Mouse (Mus musculus): ENCODE measurements around the gene E130309D02Rik.

Gene E130309D02Rik

DNA sequence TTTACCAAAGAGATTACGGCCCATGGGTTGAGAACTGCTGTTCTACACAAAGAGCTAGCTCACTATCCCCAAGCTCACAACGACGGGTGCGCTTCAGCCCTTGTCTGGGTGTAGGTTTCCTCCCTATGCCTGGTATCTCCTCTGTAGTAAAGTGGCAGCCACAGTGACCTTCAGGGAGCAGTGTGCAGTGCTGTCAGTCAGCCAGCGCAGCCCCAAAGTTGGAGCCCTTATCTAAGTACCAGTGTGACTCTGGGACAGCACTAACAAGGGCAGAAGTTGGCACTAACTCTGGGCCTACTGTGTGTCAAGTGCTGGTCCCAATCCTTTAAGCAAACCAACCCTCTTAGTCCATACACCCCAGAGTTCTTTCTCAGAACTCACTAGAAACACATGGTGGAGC lies 6.3 kb downstream of the E130309D02Rik start:
- no peak for DNase-seq

DNA sequence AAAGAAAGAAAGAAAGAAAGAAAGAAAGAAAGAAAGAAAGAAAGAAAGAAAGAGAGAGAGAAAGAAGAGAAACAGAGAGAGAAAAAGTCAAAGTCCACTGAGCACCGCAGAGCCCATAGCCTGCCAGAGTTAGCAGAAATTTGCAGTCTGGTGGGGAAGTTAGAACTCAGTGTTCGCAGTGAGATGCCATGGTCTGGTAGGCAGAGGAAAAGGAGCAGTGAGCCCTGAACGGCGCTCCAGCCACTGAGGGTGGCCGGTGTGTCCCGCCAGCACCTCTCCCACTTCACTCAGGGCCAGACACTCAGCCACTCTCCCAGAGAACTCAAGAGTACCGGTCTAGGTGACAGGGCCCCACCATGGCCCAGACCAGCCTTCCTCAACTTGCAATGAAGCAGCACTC lies 10.9 kb downstream of the E130309D02Rik start:
- peak; percentile 41 for DNase-seq

- DNase-seq: no peak
Observed at GRCm38 (mm10) chr5:143301296-143301695, 13.9 kb downstream of the E130309D02Rik start.

- DNase-seq: peak; percentile 73
Observed at GRCm38 (mm10) chr5:143299686-143300085, 15.5 kb downstream of the E130309D02Rik start.

DNA sequence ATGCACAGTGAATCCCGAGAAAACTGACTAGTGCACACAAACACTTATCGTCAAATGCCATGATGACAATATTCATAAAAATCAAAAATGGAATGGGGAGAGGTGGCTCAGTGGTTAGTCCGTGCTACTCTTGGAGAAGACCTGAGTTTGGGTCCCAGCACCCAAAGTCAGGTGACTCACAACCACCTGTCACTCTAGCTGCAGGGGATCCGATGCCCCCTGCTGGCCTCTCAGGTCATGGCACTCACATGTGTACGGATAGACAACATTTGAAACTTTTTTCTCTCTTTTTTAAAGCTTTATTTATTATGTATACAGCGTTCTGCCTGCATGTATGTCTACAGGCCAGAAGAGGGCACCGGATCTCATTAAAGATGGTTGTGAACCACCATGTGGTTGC lies 16.8 kb downstream of the E130309D02Rik start:
- no peak for DNase-seq

- DNase-seq: no peak
Observed at GRCm38 (mm10) chr5:143297986-143298385, 17.2 kb downstream of the E130309D02Rik start.

GRCm38 (mm10) chr5:143295330-143295729 lies 19.8 kb downstream of the E130309D02Rik start:
- no peak for DNase-seq

DNA sequence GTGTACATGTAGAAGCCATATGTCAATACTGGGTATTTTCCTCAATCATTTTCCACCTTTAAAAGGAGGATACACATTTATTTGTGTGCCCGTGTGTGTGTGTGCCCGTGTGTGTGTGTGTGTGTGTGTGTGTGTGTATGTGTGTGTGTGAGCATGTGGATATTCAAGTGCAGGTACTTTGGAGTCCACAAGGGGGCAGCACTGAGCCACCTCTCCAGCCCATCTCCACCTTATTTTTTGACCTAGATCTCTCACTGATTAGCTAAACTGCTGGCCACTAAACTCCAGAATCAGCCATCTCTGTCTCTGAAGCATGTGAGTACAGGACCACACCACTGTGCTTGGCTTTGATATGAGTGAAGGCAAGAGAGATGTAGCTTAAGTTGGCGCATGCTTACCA lies 20.3 kb downstream of the E130309D02Rik start:
- no peak for DNase-seq

DNA sequence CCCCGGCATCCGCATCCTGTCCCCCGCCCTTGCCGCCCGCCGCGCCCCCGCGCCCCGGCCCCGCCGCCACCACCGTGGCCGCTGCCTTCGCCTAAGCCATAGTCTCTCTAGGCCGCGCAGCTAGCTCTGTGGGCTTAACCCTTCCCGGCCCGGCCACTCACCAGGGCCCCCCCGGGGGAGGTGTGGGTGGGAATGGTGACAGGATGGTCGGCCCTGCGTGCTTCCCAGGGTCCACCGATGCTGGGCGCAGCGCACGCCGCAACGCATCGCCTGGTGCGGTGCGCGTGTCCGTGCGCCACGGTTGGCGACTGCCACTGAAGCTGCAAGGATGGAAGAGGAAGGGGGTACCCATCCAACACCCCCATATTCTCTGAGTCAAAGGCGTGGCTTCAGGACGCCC lies 21.8 kb downstream of the E130309D02Rik start, which contains the start of gene Zfp853:
TSS of gene Zfp853 (minus strand) at position 220 of the 400 bp plus-strand sequence.
- no peak for DNase-seq

GRCm38 (mm10) chr5:143292879-143293278 lies 22.3 kb downstream of the E130309D02Rik start:
- no peak for DNase-seq

GRCm38 (mm10) chr5:143289299-143289698 lies 25.9 kb downstream of the E130309D02Rik start:
- no peak for DNase-seq

DNA sequence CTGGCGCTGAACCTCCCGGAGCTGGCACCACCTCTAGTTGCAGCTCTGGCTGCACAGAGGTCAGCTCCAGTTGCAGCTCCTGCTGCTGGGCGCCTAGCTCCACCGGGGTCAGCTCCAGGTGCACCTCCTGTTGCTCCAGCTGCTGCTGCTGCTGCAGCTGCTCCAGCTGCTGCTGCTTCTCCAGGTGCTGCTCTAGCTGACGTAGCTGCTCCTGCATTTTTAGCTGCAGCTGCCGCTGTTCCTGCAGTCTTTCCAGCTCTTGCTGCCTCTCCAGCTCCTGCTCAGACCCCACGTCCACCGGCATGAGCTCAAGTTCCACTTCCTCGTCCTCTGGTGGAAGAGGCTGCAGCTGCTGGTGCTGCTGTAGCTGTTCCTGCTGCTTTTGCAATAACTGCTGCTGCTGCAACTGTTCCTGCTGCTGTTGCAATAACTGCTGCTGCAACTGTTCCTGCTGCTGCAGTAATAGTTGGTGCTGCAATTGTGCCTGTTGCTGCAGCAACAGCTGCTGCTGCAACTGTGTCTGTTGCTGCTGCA lies 26.7 kb downstream of the E130309D02Rik start:
- no peak for DNase-seq

DNA sequence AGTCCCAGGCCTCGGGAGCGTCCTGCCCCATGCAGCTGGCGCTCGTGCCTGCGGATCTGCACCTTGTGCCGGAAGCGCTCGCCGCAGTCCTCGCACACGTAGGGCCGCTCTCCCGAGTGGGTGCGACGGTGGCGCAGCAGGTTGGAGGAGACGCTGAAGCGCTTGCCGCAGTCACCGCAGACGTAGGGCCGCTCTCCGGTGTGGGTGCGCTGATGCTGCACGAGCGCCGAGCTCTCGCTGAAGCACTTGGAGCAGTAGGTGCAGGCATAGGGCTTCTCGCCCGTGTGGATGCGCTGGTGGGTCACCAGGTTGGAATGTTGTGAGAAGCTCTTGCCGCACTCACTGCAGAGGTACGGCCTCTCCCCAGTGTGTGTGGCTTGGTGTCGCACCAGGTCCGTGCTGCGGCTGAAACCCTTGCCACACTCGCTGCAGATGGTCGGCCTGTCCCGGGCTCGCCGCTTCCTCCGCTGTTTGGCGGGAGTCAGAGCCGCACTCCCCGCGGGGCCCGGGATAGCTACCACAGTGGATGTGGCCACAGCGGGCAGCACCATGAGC lies 27.3 kb downstream of the E130309D02Rik start:
- no peak for DNase-seq

DNA sequence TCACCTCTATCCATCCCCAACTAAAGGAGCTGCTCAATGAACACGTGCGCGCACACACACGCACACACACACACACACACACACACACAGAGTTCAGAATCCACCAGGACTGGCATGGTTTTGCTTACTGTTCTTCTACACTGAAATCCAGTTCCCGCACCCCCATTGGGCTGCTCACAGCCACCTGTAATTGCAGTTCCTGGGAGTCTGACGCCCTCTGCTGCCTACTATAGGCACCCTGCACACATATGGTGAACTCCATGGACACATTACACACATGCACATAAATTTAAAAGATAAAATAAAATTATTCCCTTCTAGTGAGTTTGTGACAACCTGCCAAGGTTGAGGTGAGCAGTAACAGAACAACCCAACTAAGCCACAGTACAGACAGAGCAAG lies 30.4 kb downstream of the E130309D02Rik start:
- DNase-seq: peak; percentile 35

DNA sequence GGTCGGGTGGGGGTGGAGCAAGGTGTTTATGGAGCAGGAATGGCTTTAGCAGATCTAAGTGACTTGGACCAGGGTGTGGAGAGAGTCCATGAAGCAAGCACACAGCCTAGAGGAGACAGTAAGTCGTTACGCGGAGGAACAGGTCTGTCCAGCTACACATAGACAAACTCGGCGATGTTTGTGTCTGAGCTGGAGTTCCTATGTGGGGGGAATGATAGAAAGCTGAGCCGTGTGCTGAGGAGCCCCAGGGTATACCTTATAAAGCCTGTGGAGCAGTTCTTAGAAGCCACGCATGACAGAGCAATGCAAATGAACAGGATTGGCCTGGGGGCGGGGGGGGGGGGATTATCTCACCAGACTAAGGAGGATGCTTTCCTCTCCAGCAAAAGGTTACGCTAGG lies 35.9 kb downstream of the E130309D02Rik start:
- no peak for DNase-seq

DNA sequence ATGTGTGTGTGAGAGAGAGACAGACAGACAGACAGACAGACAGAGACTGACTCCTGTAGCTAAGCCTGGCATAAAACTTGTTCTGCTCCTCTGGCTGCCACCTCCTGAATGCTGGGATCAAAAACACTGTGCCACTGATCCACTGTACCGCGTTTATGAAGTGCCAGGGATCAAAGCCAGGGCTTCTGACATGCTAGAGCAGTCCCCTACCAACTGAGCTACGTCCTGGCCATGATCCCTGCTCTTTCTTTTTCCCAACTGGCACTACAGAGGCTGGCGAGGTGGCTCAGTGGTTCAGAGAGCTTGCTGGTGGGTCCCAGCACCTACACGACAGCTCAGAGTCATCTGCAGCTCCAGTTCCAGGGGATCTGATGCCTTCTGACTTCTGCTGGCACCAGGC lies 39.4 kb downstream of the E130309D02Rik start:
- no peak for DNase-seq

DNA sequence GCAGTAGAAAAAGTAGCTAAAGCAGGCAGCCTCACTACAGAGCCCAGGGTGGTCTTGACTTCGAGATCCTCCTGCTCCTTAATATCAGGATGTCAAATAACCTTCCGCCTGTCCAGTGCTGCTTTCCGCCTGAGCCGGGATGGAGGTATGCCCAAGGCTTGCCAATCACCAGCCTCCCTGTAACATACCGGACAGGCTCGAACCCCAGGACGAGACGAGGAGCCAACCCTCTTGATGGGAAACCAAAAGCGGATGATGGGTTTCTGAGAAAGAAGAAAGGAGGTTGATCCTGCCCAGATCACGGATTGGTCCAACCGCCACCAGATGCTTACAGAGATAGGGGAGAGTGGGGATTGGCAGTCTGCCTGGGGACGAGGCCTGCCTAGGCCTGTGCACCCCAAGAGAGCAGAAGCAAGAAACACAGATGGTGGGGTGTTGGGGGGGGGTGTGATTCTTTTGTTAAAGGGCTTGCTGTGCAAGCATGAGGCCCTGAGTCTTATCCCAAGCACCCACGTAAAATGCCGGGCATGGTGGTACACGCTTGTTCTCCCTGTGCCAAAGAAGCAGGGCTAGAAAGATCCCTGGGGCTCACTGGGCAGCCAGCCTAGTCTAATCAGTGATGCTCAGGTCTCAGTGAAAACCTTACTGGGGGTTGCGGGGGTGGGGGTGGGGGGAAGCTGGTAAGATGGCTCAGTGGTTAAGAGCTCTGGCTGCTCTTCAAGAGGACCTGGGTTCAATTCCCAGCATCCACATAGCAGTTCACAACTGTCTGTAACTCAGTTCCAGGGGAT lies 42.4 kb downstream of the E130309D02Rik start:
- no peak for DNase-seq

DNA sequence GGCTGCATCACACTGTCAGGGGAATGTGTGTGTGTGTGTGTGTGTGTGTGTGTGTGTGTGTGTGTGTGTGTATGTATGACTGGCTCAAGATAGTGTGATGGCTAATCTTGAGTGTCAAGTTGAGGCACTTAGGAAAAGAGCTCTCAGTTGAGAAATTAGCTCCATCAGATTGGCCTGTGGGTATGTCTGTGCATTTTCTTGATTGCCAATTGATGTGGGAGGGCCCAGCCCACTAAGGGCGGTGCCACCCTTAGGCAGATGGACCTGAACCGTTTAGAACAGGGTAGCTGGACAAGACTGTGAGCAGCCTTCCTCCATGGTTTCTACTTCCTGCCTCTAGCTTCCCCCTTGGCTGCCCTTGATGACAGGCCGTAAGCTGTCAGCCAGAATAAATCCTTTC lies 43.1 kb downstream of the E130309D02Rik start:
- no peak for DNase-seq

GRCm38 (mm10) chr5:143271642-143272041 lies 43.5 kb downstream of the E130309D02Rik start:
- no peak for DNase-seq

DNA sequence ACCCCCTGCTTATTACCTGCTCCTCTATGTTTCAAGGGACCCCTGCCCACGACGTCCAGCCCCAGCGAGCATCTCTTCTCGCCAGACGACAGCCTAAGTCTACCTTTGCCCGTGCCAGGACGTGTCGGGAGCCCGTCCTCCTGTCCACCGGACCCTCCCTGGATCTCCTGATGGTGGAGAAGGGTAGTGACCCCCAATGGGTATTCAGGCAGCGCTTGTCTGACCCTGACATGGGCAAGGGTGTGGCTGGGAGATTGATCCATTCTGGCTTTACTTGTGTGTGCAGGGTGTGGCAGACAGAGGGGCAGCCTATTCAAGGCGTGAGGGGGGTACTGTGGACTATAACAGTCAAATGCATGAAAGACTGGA lies 45.0 kb downstream of the E130309D02Rik start:
- no peak for DNase-seq

- DNase-seq: peak; percentile 64
Observed at GRCm38 (mm10) chr5:143269363-143270150, 45.6 kb downstream of the E130309D02Rik start, which contains the start of gene Zfp316. Gene Zfp316 (minus strand): TSS chr5:143270022.

DNA sequence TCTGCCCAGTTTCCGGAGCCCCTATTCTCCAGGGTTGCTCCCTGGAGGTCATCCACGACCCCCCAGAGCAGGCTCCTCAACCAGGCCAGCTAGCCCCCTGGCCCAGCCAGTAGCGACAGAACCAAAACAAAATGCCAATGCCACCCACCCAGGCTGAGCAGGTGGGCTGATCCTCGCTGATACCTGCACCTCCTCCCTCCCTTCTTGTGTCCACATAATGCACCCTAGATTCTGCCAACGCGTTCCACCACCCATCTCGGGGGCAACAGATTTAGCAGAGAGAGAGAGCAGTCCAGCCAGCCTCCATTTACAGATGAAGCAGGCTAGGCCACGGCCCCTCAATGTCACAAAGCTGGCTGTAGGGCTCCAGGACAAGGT lies 46.2 kb downstream of the E130309D02Rik start:
- no peak for DNase-seq

DNA sequence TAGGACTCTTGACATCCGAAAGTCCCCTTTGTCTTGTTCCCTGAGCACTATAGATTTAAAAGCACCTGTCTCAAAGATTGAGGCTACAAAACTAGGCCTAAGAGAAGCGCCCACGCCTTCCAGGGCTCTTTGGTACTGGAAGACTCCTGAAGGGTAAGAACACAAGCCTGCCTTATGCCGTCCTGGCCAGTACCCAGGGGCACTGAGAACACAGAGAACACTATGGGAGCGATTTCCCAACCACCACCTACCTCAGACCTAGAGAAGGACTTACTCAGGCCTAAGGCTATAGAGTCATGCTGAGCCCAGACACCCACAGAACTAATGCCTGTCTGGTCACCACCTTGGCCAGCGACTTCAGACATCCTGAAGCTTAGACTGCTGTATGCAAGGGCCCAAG lies 48.4 kb downstream of the E130309D02Rik start:
- no peak for DNase-seq

DNA sequence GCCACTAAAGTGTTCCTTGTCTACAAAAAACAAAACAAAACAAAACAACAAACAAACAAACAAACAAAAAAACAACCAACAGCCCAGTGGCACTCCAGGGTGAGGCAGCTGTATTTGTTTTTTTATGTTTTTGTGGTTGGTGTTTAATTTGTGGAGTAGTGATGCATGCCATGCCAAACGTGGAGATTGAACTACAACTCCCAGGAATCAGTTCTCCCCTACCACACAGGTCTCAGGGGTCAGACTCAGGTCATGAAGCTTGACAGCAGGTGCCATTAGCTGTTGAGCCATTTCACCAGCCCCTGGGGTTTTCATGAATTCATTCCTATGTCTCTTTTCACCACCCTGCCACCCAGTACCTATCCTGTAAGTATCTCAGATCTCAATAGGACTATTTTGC lies 49.8 kb downstream of the E130309D02Rik start:
- no peak for DNase-seq

All from kidney, adult 9 months (tissue).